Mouse (Mus musculus) erythroblast, embryonic 14.5 days (primary cell): ENCODE data around the gene Stk11. TPM values are rescaled to one million over a fixed set of nuclear protein-coding genes. Genes with fewer than 3 reads are reported as not detected.

Source experiments
- H3K27me3 ChIP-seq: 2 replicates; pipeline ENCODE4 v1.6.1; 2012; ENCODE audit warnings: inconsistent platforms; ENCODE audit not compliant: control insufficient read depth
- H3K36me3 ChIP-seq: 2 replicates; pipeline ENCODE4 v1.6.1; 2012; ENCODE audit warnings: mild to moderate bottlenecking, inconsistent platforms; ENCODE audit not compliant: control insufficient read depth
- H3K4me1 ChIP-seq: 2 replicates; pipeline ENCODE4 v1.6.1; 2012; ENCODE audit warnings: inconsistent platforms; ENCODE audit not compliant: control insufficient read depth
- H3K4me3 ChIP-seq: replicated peaks from 2 replicates; pipeline ENCODE3; 2012; ENCODE audit warnings: moderate library complexity, mild to moderate bottlenecking, inconsistent platforms
- H3K9me3 ChIP-seq: 2 replicates; pipeline ENCODE4 v1.6.1; 2012; ENCODE audit warnings: low read length, inconsistent platforms, mixed read lengths; ENCODE audit not compliant: control insufficient read depth
- GATA1 ChIP-seq: IDR thresholded peaks from 2 replicates; pipeline ENCODE4 v1.6.1; 2012; ENCODE audit warnings: low read length, inconsistent platforms, mixed read lengths
- TAL1 ChIP-seq: IDR thresholded peaks from 3 replicates; pipeline ENCODE4 v1.6.1; 2012; ENCODE audit warnings: low read length, inconsistent platforms, mixed read lengths
- polyA plus RNA-seq: library from polyadenylated mRNA; stranded (reverse); fragments of >175 nt; gene quantifications from 2 replicates; pipeline ENCODE4 v1.2.3, GENCODE M21; 2012

Stk11 gene
- 69.2 and 71.6 TPM in 2 replicates for polyA plus RNA-seq

DNA sequence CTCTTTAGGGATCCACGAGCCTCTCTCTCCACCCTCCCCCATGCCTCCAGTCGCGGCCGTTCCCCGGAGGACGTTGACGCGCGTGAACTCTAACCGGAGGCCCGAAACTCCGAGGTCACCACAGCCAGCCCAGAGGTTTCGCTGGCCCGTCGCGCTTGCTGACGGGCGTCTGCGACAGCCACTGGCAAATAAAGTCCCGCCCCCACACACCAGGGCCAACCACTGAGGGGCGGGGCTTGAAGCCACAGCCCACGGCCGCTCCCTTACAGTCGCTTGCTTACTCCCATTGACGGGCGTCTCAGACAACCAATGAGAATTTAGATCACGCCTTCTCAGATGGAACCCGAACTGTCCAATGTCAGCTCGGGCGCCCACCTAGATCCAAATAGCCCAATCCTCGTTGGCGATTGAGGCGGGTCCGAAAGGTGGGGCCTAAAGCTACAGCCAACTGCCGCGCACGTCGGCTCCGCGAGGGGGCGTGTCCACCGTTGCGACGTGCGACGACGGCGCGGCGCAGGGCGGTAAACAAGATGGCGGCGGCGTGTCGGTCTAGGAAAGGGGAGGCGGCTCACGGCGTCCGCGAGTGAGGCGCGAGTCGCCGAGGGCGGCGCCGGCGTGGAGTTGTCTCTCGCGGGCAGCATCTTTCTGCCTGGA is at the start of gene Stk11:
TSS of gene Stk11 (plus strand) at position 514 of the 654 bp plus-strand sequence.
- Histone ChIP-seq H3K27me3 (no peaks in the 10 kb centered on the region), H3K9me3 (no peaks in the 10 kb centered on the region), H3K36me3 (peaks cover 43% of the 10 kb centered on the region), H3K4me1 (peaks cover 63% of the 10 kb centered on the region), H3K4me3 (peak within 1 kb of the TSS; percentile 79)
- TF ChIP-seq GATA1 (no peak), TAL1 (no peak)

GRCm38 (mm10) chr10:80069251-80069650 is 46.4 kb upstream of the Stk11 start:
- H3K36me3 ChIP-seq = peaks cover 92% of the 10 kb centered on the region
- no peak for TF ChIP-seq GATA1
- TF ChIP-seq TAL1 = no peak
- H3K9me3 ChIP-seq = no peaks in the 10 kb centered on the region
- peaks cover 72% of the 10 kb centered on the region for H3K4me1 ChIP-seq
- no peaks in the 10 kb centered on the region for H3K27me3 ChIP-seq
- H3K4me3 ChIP-seq = no peak overlapping the region

DNA sequence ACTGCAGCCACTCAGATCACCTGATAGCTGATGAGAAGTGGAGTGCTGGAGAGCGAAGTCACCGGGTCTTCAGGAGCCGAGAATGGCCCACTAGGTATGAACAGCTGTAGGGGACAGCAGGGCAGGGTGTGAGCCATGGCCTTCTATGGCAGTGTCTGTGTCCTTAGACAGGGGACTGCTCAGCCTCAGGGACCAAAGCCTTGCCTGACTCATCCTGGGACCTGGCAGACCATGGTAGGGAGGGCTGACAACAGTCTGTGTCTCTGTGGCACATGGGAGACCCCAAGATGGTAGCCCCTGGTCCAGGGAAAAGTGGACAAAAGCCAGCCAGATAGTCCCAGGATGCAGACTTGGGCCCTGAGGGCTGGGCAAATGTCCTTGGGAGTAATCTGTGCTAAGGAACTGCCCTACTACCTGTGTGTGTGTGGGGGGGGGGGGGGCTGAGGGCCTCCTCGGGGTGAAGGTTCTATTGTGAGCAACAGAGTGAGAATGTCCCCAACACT is 45.6 kb upstream of the Stk11 start:
- no peak overlapping the region for H3K4me3 ChIP-seq
- no peak for TF ChIP-seq GATA1
- no peak for TF ChIP-seq TAL1
- H3K4me1 ChIP-seq = peaks cover 78% of the 10 kb centered on the region
- peaks cover 92% of the 10 kb centered on the region for H3K36me3 ChIP-seq
- no peaks in the 10 kb centered on the region for H3K27me3 ChIP-seq
- H3K9me3 ChIP-seq = no peaks in the 10 kb centered on the region

DNA sequence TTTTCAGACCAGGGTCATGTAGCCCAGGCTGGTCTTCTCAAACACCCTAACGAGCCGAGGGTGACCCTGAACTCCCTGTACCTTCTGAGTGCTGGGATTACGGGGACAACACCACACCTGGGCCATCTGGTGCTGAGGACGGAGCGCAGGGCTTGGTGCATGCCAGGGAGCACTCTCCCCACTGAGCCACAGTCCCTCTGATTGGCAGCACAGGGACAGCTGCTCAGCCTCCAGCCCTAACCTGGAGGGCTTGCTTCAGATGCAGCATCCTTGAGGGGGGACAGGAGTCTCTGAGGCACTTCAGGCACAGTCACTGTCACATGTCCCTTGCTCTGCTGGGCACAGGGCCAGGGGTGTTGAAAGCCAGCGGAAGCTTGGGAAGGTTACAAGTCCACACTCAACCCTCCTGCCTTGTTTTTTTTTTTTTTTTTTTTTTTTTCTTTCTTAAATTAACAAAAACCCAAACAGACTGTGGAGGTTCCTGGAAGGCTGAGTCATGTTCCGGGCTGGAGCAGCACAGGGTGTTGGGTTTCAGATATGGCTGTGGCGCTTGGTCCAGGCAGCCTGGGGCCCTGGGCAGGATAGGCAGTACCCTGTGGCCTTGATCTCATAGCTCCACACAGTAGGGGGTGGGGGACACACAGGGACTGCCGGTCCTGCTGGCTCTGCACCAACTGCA is 44.6 kb upstream of the Stk11 start:
- Histone ChIP-seq H3K36me3 (peaks cover 93% of the 10 kb centered on the region), H3K4me3 (peak overlapping the region; percentile 46), H3K27me3 (no peaks in the 10 kb centered on the region), H3K9me3 (no peaks in the 10 kb centered on the region), H3K4me1 (peaks cover 83% of the 10 kb centered on the region)
- TF ChIP-seq TAL1 = peak; percentile 47
- no peak for TF ChIP-seq GATA1

DNA sequence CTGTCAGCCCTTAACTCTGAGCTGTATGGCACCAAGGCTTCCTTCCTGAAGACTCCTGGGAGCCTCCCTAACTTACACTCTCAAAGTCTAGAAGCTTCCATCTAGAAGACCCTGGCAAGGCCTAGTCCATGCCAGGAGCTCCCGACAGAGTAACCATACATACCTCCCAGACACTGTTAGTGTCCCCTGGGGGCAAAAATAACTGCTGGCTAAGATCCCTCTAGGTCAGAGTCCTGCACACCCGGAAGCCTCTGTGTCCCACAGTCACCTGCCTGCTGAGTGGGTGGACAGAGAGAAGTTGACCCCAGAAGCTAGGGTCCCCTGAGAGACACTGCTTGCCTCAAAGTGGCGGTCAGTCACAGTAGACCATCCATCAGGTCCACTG is 44.1 kb upstream of the Stk11 start:
- H3K4me3 ChIP-seq = peak overlapping the region; percentile 36
- peaks cover 86% of the 10 kb centered on the region for H3K4me1 ChIP-seq
- TF ChIP-seq TAL1 (no peak), GATA1 (no peak)
- peaks cover 93% of the 10 kb centered on the region for H3K36me3 ChIP-seq
- H3K9me3 ChIP-seq = no peaks in the 10 kb centered on the region
- no peaks in the 10 kb centered on the region for H3K27me3 ChIP-seq

GRCm38 (mm10) chr10:80072623-80073489 is 42.7 kb upstream of the Stk11 start:
- Histone ChIP-seq H3K27me3 (no peaks in the 10 kb centered on the region), H3K4me3 (no peak overlapping the region), H3K36me3 (peaks cover 92% of the 10 kb centered on the region), H3K9me3 (no peaks in the 10 kb centered on the region), H3K4me1 (peaks cover 91% of the 10 kb centered on the region)
- no peak for TF ChIP-seq TAL1
- TF ChIP-seq GATA1 = no peak

GRCm38 (mm10) chr10:80074813-80075601 is 40.6 kb upstream of the Stk11 start:
- H3K4me1 ChIP-seq = peaks cover 98% of the 10 kb centered on the region

DNA sequence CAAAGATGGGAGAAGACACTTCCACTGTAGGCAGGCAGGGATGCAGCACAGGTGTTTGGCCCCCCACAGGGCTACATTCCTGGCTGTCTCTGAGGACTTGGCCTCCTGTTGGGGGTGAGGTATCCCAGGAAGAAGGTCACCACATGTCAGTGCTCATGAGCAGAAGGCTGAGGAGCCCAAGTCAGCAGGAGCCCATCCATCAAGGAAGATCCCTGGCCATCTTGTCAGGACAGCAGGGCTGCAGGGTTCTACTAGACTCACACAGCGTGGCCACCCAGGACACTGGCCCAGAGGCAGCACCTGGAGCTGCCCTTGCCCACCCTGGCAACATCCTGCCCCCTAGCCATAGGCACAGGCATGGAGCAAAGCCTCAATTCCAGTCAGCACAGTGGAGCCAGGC is 39.7 kb upstream of the Stk11 start:
- Histone ChIP-seq H3K36me3 (peaks cover 94% of the 10 kb centered on the region), H3K4me1 (peaks cover 98% of the 10 kb centered on the region), H3K4me3 (no peak overlapping the region), H3K9me3 (no peaks in the 10 kb centered on the region), H3K27me3 (no peaks in the 10 kb centered on the region)
- TF ChIP-seq GATA1 = no peak
- no peak for TF ChIP-seq TAL1

More at GRCm38 (mm10) chr10:80074813-80075601, 40.6 kb upstream of the Stk11 start:
- Histone ChIP-seq H3K9me3 (no peaks in the 10 kb centered on the region), H3K4me3 (peak overlapping the region; percentile 6), H3K36me3 (peaks cover 94% of the 10 kb centered on the region), H3K27me3 (no peaks in the 10 kb centered on the region)
- TF ChIP-seq TAL1 = no peak
- TF ChIP-seq GATA1 = no peak
